Mouse (Mus musculus) embryonic facial prominence, embryonic 11.5 days (tissue): ENCODE measurements at regions not wholly inside any gene's neighbourhood (a gene's known extent, or its start where the extent isn't known, plus 50 kb on each side); places are given as distances from the start of the nearest gene placed in this dataset.

Experiments
- ATAC-seq: fragments of 200-750 bp; cut with Nextera tagmentation; replicated peaks from 2 replicates; pipeline ENCODE4 v1.8.0; 2017; ENCODE audit warnings: low read depth; ENCODE audit not compliant: insufficient number of reproducible peaks, low FRiP score, low TSS enrichment
- DNase-seq: peaks from one replicate; pipeline ENCODE4 v3.0.0-alpha.2; 2015; ENCODE audit warnings: low spot score
- H3K27ac ChIP-seq: fragments of 300-500 bp; sonication (generic); replicated peaks from 2 replicates; pipeline ENCODE4 v1.5.1; 2014; ENCODE audit warnings: mild to moderate bottlenecking, low read depth, low read length, control low read depth
- H3K27me3 ChIP-seq: fragments of 300-500 bp; sonication (generic); 2 replicates; pipeline ENCODE4 v1.6.1; 2014; ENCODE audit warnings: mild to moderate bottlenecking, low read length, moderate library complexity, mixed read lengths; ENCODE audit not compliant: control insufficient read depth, insufficient read depth
- H3K36me3 ChIP-seq: fragments of 300-500 bp; sonication (generic); replicated peaks from 2 replicates; pipeline ENCODE4 v1.6.1; 2014; ENCODE audit warnings: low read depth, mild to moderate bottlenecking, low read length, moderate library complexity, mixed read lengths; ENCODE audit not compliant: control insufficient read depth, insufficient read depth
- H3K4me1 ChIP-seq: fragments of 300-500 bp; sonication (generic); 2 replicates; pipeline ENCODE4 v1.6.1; 2014; ENCODE audit warnings: low read length, mixed read lengths; ENCODE audit not compliant: control insufficient read depth, insufficient read depth
- H3K4me2 ChIP-seq: fragments of 300-500 bp; sonication (generic); 2 replicates; pipeline ENCODE4 v1.6.1; 2014; ENCODE audit warnings: low read depth, mild to moderate bottlenecking, control low read depth, low read length, moderate library complexity
- H3K4me3 ChIP-seq: fragments of 300-500 bp; sonication (generic); 2 replicates; pipeline ENCODE4 v1.5.1; 2014; ENCODE audit warnings: low read depth, low read length, control low read depth
- H3K9ac ChIP-seq: fragments of 300-500 bp; sonication (generic); replicated peaks from 2 replicates; pipeline ENCODE4 v1.6.1; 2014; ENCODE audit warnings: mild to moderate bottlenecking, control low read depth, low read length
- H3K9me3 ChIP-seq: fragments of 300-500 bp; sonication (generic); replicated peaks from 2 replicates; pipeline ENCODE4 v1.6.1; 2016; ENCODE audit warnings: mild to moderate bottlenecking, low read length, inconsistent platforms, mixed read lengths; ENCODE audit not compliant: control insufficient read depth
- WGBS: fragments of 180-500 bp; shearing (Covaris S2); extraction: QIAGEN DNeasy Blood & Tissue Kit; methylation state at CpG from one replicate; pipeline ENCODE4 v1.1.7; 2014; 5-methylcytosine and 5-hydroxymethylcytosine counted together

GRCm38 (mm10) chr12:73417101-73417500 lies 129.1 kb downstream of the Tmem30b start:
- WGBS, result 64% methylated on average over 3 of the region's 3 CpGs
- H3K4me1 ChIP-seq, result peaks cover 7% of the 10 kb centered on the region

GRCm38 (mm10) chr12:73416367-73416897 lies 129.8 kb downstream of the Tmem30b start:
- Histone ChIP-seq H3K4me2 (no peak overlapping the region), H3K9me3 (no peaks in the 10 kb centered on the region), H3K4me3 (no peak overlapping the region), H3K27ac (no peak overlapping the region), H3K9ac (no peak overlapping the region), H3K36me3 (no peaks in the 10 kb centered on the region), H3K27me3 (no peaks in the 10 kb centered on the region), H3K4me1 (peaks cover 7% of the 10 kb centered on the region)
- 37% methylated on average over 16 of the region's 16 CpGs for WGBS
- ATAC-seq (no peak), DNase-seq (peak; percentile 45)

More at GRCm38 (mm10) chr12:73417101-73417500, 129.1 kb downstream of the Tmem30b start:
- peak; percentile 26 for DNase-seq
- Histone ChIP-seq H3K4me2 (no peak overlapping the region), H3K4me3 (no peak overlapping the region), H3K36me3 (no peaks in the 10 kb centered on the region), H3K9me3 (no peaks in the 10 kb centered on the region), H3K9ac (no peak overlapping the region), H3K27me3 (no peaks in the 10 kb centered on the region), H3K27ac (no peak overlapping the region)
- ATAC-seq, result no peak; the same call in 1 of the 2 replicates

GRCm38 (mm10) chr12:73415856-73416366 lies 129.3 kb downstream of the Slc38a6 start:
- DNase-seq (peak; percentile 22), ATAC-seq (0 out of 2 replicates have a peak, but pooled peaks have one; percentile 29)
- no peaks in the 10 kb centered on the region for H3K9me3 ChIP-seq
- no peaks in the 10 kb centered on the region for H3K27me3 ChIP-seq
- no peak overlapping the region for H3K9ac ChIP-seq
- no peak overlapping the region for H3K4me2 ChIP-seq
- WGBS, result 50% methylated on average over 7 of the region's 7 CpGs
- H3K27ac ChIP-seq, result no peak overlapping the region
- no peak overlapping the region for H3K4me3 ChIP-seq
- H3K4me1 ChIP-seq, result peaks cover 7% of the 10 kb centered on the region
- no peaks in the 10 kb centered on the region for H3K36me3 ChIP-seq

GRCm38 (mm10) chr12:73413439-73414196 lies 127.0 kb downstream of the Slc38a6 start:
- peak; percentile 72 for DNase-seq
- 24% methylated on average over 15 of the region's 15 CpGs for WGBS
- Histone ChIP-seq H3K4me1 (peaks cover 7% of the 10 kb centered on the region), H3K27ac (no peak overlapping the region), H3K27me3 (no peaks in the 10 kb centered on the region), H3K4me3 (no peak overlapping the region), H3K9ac (no peak overlapping the region), H3K36me3 (no peaks in the 10 kb centered on the region), H3K4me2 (no peak overlapping the region), H3K9me3 (no peaks in the 10 kb centered on the region)
- ATAC-seq, result no peak; the same call in 1 of the 2 replicates

GRCm38 (mm10) chr12:73412500-73412899 lies 125.9 kb downstream of the Slc38a6 start:
- 61% methylated on average over 4 of the region's 4 CpGs for WGBS
- no peak overlapping the region for H3K4me2 ChIP-seq
- DNase-seq, result no peak

GRCm38 (mm10) chr12:73410924-73411323 lies 124.3 kb downstream of the Slc38a6 start:
- ATAC-seq (no peak), DNase-seq (no peak)
- H3K4me2 ChIP-seq, result no peak overlapping the region
- peaks cover 7% of the 10 kb centered on the region for H3K4me1 ChIP-seq
- H3K9me3 ChIP-seq, result no peaks in the 10 kb centered on the region
- H3K9ac ChIP-seq, result no peak overlapping the region
- WGBS, result 72% methylated on average over 7 of the region's 7 CpGs
- no peak overlapping the region for H3K27ac ChIP-seq
- no peaks in the 10 kb centered on the region for H3K36me3 ChIP-seq
- no peak overlapping the region for H3K4me3 ChIP-seq
- no peaks in the 10 kb centered on the region for H3K27me3 ChIP-seq

More at GRCm38 (mm10) chr12:73412500-73412899, 125.9 kb downstream of the Slc38a6 start:
- no peak overlapping the region for H3K9ac ChIP-seq
- H3K36me3 ChIP-seq, result no peaks in the 10 kb centered on the region
- peaks cover 7% of the 10 kb centered on the region for H3K4me1 ChIP-seq
- no peaks in the 10 kb centered on the region for H3K9me3 ChIP-seq
- no peak overlapping the region for H3K27ac ChIP-seq
- no peaks in the 10 kb centered on the region for H3K27me3 ChIP-seq
- no peak for ATAC-seq
- no peak overlapping the region for H3K4me3 ChIP-seq

- Histone ChIP-seq H3K4me1 (peaks cover 7% of the 10 kb centered on the region), H3K27ac (no peak overlapping the region), H3K27me3 (no peaks in the 10 kb centered on the region), H3K36me3 (no peaks in the 10 kb centered on the region), H3K4me2 (no peak overlapping the region), H3K4me3 (no peak overlapping the region), H3K9me3 (no peaks in the 10 kb centered on the region), H3K9ac (no peak overlapping the region)
- DNase-seq, result no peak
- ATAC-seq, result no peak
- WGBS, result 85% methylated on average over 4 of the region's 4 CpGs
These were observed 123.0 kb downstream of the Slc38a6 start for GRCm38 (mm10) chr12:73409481-73410085.

GRCm38 (mm10) chr12:73408614-73409013 lies 122.0 kb downstream of the Slc38a6 start:
- no peak for DNase-seq
- H3K36me3 ChIP-seq, result no peaks in the 10 kb centered on the region
- no peak overlapping the region for H3K27ac ChIP-seq
- H3K4me1 ChIP-seq, result peaks cover 7% of the 10 kb centered on the region
- no peaks in the 10 kb centered on the region for H3K27me3 ChIP-seq
- H3K4me3 ChIP-seq, result no peak overlapping the region
- 81% methylated on average over 7 of the region's 7 CpGs for WGBS
- no peak overlapping the region for H3K4me2 ChIP-seq
- H3K9ac ChIP-seq, result no peak overlapping the region
- ATAC-seq, result no peak
- H3K9me3 ChIP-seq, result no peaks in the 10 kb centered on the region
